Mouse (Mus musculus): ENCODE data around the gene Thnsl2.

DNA sequence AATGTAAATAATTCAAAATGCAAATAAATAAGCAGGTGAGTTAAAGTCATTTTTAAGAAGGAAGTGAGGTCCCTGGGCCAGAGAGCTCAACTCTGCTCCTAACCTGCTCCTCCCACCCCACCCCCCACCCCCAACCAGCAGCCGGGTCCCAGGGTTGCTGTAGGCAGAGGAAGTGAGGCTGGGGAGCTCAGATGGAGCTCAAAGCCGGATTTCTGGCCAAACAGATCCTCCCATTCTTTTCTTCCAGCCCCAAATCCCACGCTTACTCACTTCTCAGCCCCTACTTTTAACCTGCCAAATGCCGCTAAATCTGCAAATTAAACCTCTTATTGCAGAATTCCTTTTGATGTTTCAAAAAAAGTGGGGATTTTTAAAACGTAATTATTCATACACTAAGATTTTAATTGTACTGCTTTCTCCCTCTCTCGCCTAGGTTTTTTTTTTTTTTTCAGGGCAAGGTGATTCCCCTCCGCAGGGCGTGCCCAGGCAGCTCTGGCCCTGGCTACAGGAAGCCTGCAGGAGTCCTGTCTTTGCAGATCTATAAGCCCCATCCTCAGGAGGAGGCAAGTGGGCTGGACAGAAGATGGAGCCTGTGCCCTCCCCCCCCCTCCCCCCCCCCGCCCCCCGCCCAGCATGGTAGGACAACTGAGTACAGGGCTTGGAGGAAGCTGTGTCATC is 24.5 kb downstream of the Thnsl2 start:
- TF ChIP-seq POLR2A (IDR thresholded peaks at IDR 0.05; ENCODE audit: control insufficient read depth, extremely low read depth, insufficient read depth, low read length, poor library complexity) = no peak
- TF ChIP-seq CTCF (IDR thresholded peaks at IDR 0.05; ENCODE audit: borderline replicate concordance, control insufficient read depth, extremely low read depth, insufficient read depth, low read length, poor library complexity) = no peak

Measured in thymus, adult 2 months (tissue).